In genomic region chr11:60115024-60115538, GRCm38 (mm10) we compare ENCODE assay signal across 8 mouse cellular contexts. TPM values are rescaled to one million over a fixed set of nuclear protein-coding genes. Genes with fewer than 3 reads are reported as not detected.
DNase-seq lines count a peak whose midpoint lies in the region; ATAC-seq and TF ChIP-seq lines count a peak whose summit lies in the region.

No protein-coding gene starts in this region.

- peaks cover 44% of the 10 kb centered on the region for H3K4me1 ChIP-seq in forebrain, embryonic 12.5 days
- peaks cover 69% of the 10 kb centered on the region for H3K4me1 ChIP-seq in heart, postnatal 0 days (ENCODE audit: control insufficient read depth, insufficient read depth)
- H3K4me1 ChIP-seq in neural tube, embryonic 14.5 days (ENCODE audit: control insufficient read depth, insufficient read depth, low read length) = peaks cover 31% of the 10 kb centered on the region

- peak overlapping the region; percentile 93 for H3K27ac ChIP-seq in forebrain, embryonic 12.5 days
- peak overlapping the region; percentile 98 for H3K27ac ChIP-seq in heart, postnatal 0 days (ENCODE audit: low read depth)
- peak overlapping the region; percentile 95 for H3K27ac ChIP-seq in neural tube, embryonic 14.5 days (ENCODE audit: low read depth, low read length)

- peak; percentile 50 for TF ChIP-seq EP300 in heart, postnatal 0 days (IDR thresholded peaks at IDR 0.05; ENCODE audit: low read depth)

- peak overlapping the region; percentile 65 for H3K9ac ChIP-seq in forebrain, embryonic 12.5 days
- peak overlapping the region; percentile 63 for H3K9ac ChIP-seq in heart, postnatal 0 days (replicated peaks; ENCODE audit: low read depth, low read length)
- H3K9ac ChIP-seq in neural tube, embryonic 14.5 days (replicated peaks; ENCODE audit: low read depth, low read length) = peak overlapping the region; percentile 69

- H3K4me2 ChIP-seq in forebrain, embryonic 12.5 days = peak overlapping the region; percentile 77
- H3K4me2 ChIP-seq in heart, postnatal 0 days (ENCODE audit: low read depth, low read length) = peak overlapping the region; percentile 67
- peak overlapping the region; percentile 84 for H3K4me2 ChIP-seq in neural tube, embryonic 14.5 days (ENCODE audit: low read depth, low read length)

- ATAC-seq in cerebellum, adult (ENCODE audit: insufficient number of reproducible peaks, low FRiP score, low TSS enrichment) = peak; percentile 83; the same call in 1 of the 2 replicates
- ATAC-seq in forebrain, embryonic 12.5 days (ENCODE audit: low FRiP score) = peak; percentile 95
- ATAC-seq in heart, postnatal 0 days (ENCODE audit: insufficient read depth, low read depth) = peak; percentile 96
- peak; percentile 93 for ATAC-seq in neural tube, embryonic 14.5 days (ENCODE audit: low read depth)

- H3K36me3 ChIP-seq in forebrain, embryonic 12.5 days (replicated peaks) = no peaks in the 10 kb centered on the region
- no peaks in the 10 kb centered on the region for H3K36me3 ChIP-seq in heart, postnatal 0 days (replicated peaks; ENCODE audit: control insufficient read depth, insufficient read depth, low read length)
- no peaks in the 10 kb centered on the region for H3K36me3 ChIP-seq in neural tube, embryonic 14.5 days (ENCODE audit: control insufficient read depth, insufficient read depth, low read length)

- H3K4me3 ChIP-seq in forebrain, embryonic 12.5 days (replicated peaks) = peak overlapping the region; percentile 51
- H3K4me3 ChIP-seq in heart, postnatal 0 days (ENCODE audit: low read depth, low read length) = peak overlapping the region; percentile 42
- peak overlapping the region; percentile 32 for H3K4me3 ChIP-seq in neural tube, embryonic 14.5 days (ENCODE audit: low read depth, low read length)

- peak; percentile 94 for DNase-seq in ES-CJ7 (ENCODE audit: low read depth, low spot score)
- peak; percentile 97 for DNase-seq in heart, postnatal 0 days (ENCODE audit: low spot score)
- DNase-seq in kidney, postnatal 4 days = peak; percentile 93 to 97
- DNase-seq in lung, adult 18-20 months = peak; percentile 97 to 98
- peak; percentile 95 for DNase-seq in testis, postnatal 10 days (ENCODE audit: low spot score)

- no peaks in the 10 kb centered on the region for H3K9me3 ChIP-seq in forebrain, embryonic 12.5 days
- H3K9me3 ChIP-seq in heart, postnatal 0 days (replicated peaks; ENCODE audit: control insufficient read depth, low read length) = no peaks in the 10 kb centered on the region
- H3K9me3 ChIP-seq in neural tube, embryonic 14.5 days (ENCODE audit: control insufficient read depth, low read length) = no peaks in the 10 kb centered on the region

- WGBS in forebrain, embryonic 12.5 days = 1% methylated on average over 41 of the region's 43 CpGs
- under 1% methylated on average over 40 of the region's 43 CpGs for WGBS in heart, postnatal 0 days
- under 1% methylated on average over 27 of the region's 43 CpGs for WGBS in neural tube, embryonic 14.5 days

- no peak for TF ChIP-seq CTCF in heart, postnatal 0 days (IDR thresholded peaks at IDR 0.05; ENCODE audit: low read depth)

- H3K27me3 ChIP-seq in forebrain, embryonic 12.5 days = no peaks in the 10 kb centered on the region
- no peaks in the 10 kb centered on the region for H3K27me3 ChIP-seq in heart, postnatal 0 days (ENCODE audit: control insufficient read depth, insufficient read depth, low read length)
- H3K27me3 ChIP-seq in neural tube, embryonic 14.5 days (ENCODE audit: control insufficient read depth, insufficient read depth, low read length) = no peaks in the 10 kb centered on the region

RNA-seq across cellular contexts. Expression of gene Rai1, which starts 10.3 kb away (rescaled TPM):
- polyA plus RNA-seq in forebrain, embryonic 12.5 days (2016; fragmentation: Nextera tagmentation; extraction: Ambion mirVana) = 34.2 and 35.1 TPM in 2 replicates
- total RNA-seq in heart, postnatal 0 days (2014; rRNA removed; ENCODE audit: low replicate concordance) = 22.5 and 28.1 TPM in 2 replicates
- 9.1 and 10.2 TPM in 2 replicates for polyA plus RNA-seq in heart, postnatal 0 days (2015; fragmentation: Nextera tagmentation; extraction: Ambion mirVana)
- 34.1 and 35.7 TPM in 2 replicates for polyA plus RNA-seq in neural tube, embryonic 14.5 days (2014; fragmentation: Nextera tagmentation; extraction: Ambion mirVana)

Comparison
In these comparisons a context has a peak if more than half of its experiments do, and no peak if none do; other contexts are left out.
1. Peak in every context shown above with its lines: DNase-seq, ATAC-seq, H3K4me3 ChIP-seq and H3K27ac ChIP-seq.